Mouse (Mus musculus) layer of hippocampus, adult 8-10 months (tissue): ENCODE measurements at regions not wholly inside any gene's neighbourhood (a gene's known extent, or its start where the extent isn't known, plus 50 kb on each side); places are given as distances from the start of the nearest gene placed in this dataset.

ENCODE experiments used
- DNase-seq, 2 experiments: peaks; one replicate each; pipeline ENCODE4 v3.0.0; 2022; ENCODE audit warnings: low spot score in 2 of 2

GRCm38 (mm10) chr8:87028171-87028570 is 143.1 kb upstream of the N4bp1 start:
- DNase-seq: no peak

- no peak for DNase-seq
These were observed 140.9 kb upstream of the N4bp1 start for GRCm38 (mm10) chr8:87025946-87026345.

DNA sequence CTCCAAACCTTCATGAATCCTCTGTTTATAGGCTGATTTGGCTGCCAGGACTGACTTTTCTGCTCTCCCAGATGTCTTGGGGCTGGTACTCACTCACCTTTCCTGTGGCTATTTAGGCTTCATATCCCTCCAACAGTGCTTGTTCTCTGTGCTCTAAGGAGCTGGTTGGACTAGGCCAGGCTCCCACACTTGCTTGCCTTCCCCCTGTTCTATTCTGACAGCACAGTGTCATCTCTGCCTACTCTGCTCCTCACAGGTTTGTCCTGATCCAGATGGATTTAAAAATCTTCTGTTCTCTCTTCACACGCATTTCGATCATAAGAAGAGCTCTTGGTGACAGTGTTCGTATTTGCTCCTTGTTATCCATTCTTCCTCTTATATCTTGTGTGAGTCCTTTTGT is 134.7 kb upstream of the N4bp1 start:
- DNase-seq: no peak

DNA sequence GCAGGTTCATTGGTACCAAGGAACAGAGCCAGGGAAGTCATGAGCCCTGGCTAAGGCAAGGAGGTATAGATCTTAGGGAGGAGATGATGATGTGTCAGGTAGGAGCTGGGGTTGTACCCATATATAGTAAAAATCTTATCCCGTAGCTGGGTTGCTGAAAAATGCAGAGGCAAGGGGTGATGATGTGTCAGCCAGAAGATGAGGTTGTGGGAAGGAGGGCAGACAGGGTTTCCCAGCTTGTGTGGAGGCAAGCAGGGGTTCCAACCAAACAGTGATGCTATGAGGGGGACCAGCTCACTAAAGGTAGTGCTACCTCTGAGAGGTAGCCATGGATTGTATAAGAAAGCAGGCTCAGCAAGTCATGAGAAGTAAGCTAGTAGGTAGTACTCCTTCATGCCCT is 90.5 kb upstream of the N4bp1 start:
- no peak for DNase-seq

DNA sequence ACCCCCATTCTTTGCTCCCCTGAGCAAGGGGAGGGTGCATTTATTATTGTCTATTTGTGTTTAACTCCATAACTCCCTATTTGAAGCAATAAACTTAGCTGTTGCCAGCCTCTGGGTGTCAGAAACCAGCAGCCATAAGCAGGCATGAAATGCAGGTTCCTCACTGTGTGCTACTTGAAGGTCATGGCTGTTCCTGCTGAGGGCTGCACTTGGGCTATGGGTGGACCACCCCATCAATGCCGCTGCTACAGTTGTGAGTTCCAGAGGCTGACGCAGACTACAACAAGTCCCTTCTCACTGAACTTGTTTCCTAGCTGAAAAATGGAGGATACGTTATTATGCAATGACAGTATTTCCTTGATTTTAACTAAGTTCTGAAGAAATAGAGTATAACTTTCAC is 86.7 kb upstream of the N4bp1 start:
- no peak for DNase-seq

DNA sequence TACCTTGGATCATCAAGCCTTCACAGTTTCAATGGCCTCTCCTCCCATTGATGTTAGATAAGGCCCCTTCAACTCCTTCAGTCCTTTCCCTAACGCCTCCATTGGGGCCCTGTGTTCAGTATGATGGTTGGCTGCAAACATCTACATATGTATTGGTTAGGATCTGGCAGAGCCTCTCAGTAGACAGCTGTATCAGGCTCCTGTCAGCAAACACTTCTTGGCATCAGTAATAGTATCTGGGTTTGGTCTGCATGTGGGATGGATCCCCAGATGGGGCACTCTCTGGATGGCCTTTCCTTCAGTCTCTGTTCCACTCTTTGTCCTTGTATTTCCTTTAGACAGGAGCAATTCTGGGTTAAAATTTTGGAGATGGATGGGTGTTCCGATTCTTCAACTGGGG is 84.0 kb upstream of the N4bp1 start:
- no peak for DNase-seq

- no peak for DNase-seq
These were observed 82.8 kb upstream of the N4bp1 start for GRCm38 (mm10) chr8:86967891-86968311.

GRCm38 (mm10) chr8:86961218-86962195 is 76.4 kb upstream of the N4bp1 start:
- no peak for DNase-seq
